Mouse (Mus musculus) E14TG2a.4 (cell line): ENCODE results near the gene I830077J02Rik.

ENCODE experiments used
- H3K27me3 ChIP-seq: 2 replicates; pipeline ENCODE4 v1.6.1; 2014; ENCODE audit warnings: low read length, control low read depth; ENCODE audit not compliant: insufficient read depth
- H3K36me3 ChIP-seq: 2 replicates; pipeline ENCODE4 v1.6.1; 2014; ENCODE audit warnings: low read length, control low read depth; ENCODE audit not compliant: insufficient read depth
- H3K4me1 ChIP-seq: replicated peaks from 2 replicates; pipeline ENCODE4 v1.6.1; 2014; ENCODE audit warnings: low read depth, low read length, control low read depth
- H3K4me3 ChIP-seq: replicated peaks from 2 replicates; pipeline ENCODE4 v1.5.1; 2014; ENCODE audit warnings: mild to moderate bottlenecking, low read length
- H3K9me3 ChIP-seq: 2 replicates; pipeline ENCODE4 v1.6.1; 2014; ENCODE audit warnings: low read length, control low read depth
- CTCF ChIP-seq: conservative IDR thresholded peaks from 2 replicates; pipeline ENCODE4 v1.5.1; 2014; ENCODE audit warnings: low read length
- NANOG ChIP-seq: IDR thresholded peaks from 2 replicates; pipeline ENCODE4 v1.6.1; 2014; ENCODE audit warnings: borderline replicate concordance, low read length, mixed read lengths
- POU5F1 ChIP-seq: IDR thresholded peaks from 2 replicates; pipeline ENCODE4 v1.6.1; 2014; ENCODE audit warnings: low read length, borderline replicate concordance

I830077J02Rik gene

DNA sequence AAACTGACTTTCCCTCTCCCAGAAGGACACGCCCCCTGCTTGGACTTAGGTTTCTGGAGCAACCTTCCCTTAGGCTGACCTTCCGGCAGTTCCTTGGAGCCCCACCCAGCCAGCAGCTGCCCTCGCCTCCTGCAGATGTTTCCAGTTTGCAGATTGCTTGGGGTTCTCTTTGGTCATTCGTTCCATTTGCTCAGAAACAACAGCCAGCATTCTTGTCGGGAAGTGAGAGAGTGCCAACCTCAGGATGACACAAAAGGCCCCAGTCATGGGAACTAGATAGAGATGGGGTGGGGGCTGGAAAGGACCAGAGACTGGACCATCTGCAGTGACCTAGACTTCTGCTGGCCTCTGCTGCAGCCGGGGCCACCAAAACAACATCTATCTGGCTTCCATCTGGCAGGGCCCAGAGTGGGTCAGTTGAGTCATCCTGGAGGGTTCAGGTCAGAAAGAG lies 38.5 kb downstream of the I830077J02Rik start:
- peaks cover 34% of the 10 kb centered on the region for H3K4me1 ChIP-seq

DNA sequence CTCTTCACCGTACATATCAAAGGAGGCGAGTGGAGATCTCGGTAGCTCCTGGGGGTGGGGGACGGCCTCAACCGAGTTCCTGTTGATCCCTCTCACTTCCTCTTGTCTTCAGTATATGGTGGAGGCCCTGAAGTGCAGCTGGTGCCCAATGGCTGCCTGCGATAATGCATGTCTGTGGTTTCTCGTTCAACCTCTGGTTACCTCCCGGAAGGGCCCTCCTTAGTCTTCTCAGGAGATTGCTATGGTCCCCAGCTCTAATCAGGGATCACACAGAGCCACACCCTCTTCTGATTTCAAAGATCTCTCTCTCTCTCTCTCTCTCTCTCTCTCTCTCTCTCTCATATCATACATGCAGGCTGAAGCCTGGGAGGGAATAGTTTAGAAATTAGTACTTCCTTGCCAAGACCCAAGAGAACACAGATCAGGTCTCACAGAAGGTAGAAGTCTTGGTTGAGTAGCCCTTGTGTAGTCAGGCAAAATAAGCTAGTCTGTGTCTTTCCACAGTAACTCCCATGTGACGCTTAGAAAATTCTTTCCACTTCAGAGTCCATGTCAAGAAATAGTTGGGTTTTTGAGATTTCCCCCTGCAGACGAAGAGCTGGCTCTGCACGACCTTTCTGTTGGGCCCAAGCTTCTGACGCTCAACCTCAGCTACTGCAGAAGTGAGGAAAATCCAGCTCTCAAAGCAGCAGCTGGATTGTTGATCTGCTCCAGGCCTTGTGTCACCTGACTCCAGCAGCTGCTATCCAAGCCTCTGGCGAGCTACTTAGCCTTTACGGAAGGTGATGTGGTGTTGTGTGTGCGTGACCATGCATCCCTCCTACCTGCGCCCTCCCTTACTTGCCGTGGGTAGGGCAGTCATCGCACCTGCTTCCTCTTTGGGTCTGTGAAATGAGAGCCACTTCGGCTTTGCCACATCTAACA lies 39.6 kb downstream of the I830077J02Rik start:
- H3K36me3 ChIP-seq = no peaks in the 10 kb centered on the region
- TF ChIP-seq POU5F1 = no peak
- TF ChIP-seq NANOG = no peak
- no peak for TF ChIP-seq CTCF
- peaks cover 4% of the 10 kb centered on the region; the same call in 1 of the 2 replicates for H3K27me3 ChIP-seq
- no peaks in the 10 kb centered on the region for H3K9me3 ChIP-seq
- peaks cover 34% of the 10 kb centered on the region for H3K4me1 ChIP-seq
- no peak overlapping the region for H3K4me3 ChIP-seq

More for the DNA sequence above, 38.5 kb downstream of the I830077J02Rik start:
- H3K4me3 ChIP-seq = peak overlapping the region; percentile 32; the same call in 1 of the 2 replicates
- H3K27me3 ChIP-seq = peaks cover 7% of the 10 kb centered on the region
- no peaks in the 10 kb centered on the region for H3K9me3 ChIP-seq
- TF ChIP-seq NANOG (no peak), CTCF (no peak), POU5F1 (no peak)
- H3K36me3 ChIP-seq = no peaks in the 10 kb centered on the region

DNA sequence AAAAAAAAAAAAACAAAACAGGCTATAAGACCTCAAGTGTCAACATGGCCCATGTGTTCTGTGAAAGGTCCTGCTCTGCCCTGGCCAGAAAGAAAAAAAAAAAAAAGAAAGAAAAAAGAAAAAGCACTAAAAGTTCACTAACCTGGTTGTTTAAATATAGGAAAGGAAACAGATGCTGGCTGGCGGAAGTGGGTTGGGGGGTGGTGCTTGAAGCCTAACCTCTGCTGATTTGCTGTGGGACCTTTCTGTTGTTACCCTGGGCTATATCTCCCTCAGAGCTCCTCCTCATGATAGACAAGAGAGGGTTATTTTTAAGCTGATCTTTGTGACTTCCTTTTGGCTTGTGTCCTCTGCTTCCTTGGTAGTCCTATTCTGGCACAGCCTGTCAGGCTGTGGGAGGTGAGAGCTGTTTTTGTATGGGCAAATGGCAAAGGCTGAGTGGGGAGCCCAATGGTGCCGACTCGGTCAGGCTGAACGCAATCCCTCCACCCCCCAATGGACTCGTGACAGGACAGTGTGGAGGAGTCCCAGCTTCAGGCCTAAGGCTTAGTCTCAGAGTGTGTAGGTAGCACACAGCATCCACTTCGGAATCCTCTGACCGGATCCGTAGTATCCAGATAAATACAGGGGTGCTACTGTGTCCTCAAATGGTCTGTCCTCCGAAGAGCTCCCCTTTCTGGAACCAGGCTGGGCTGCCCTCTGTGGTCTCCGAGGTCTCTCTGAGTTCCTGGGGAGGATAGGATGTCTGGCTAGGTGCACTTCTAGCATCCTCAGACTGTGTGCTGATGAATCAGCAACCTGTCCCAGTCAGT lies 40.5 kb downstream of the I830077J02Rik start:
- H3K4me1 ChIP-seq = peaks cover 34% of the 10 kb centered on the region
- H3K27me3 ChIP-seq = peaks cover 4% of the 10 kb centered on the region; the same call in 1 of the 2 replicates
- H3K4me3 ChIP-seq = no peak overlapping the region
- H3K36me3 ChIP-seq = no peaks in the 10 kb centered on the region
- TF ChIP-seq POU5F1 = no peak
- TF ChIP-seq CTCF = no peak
- no peak for TF ChIP-seq NANOG
- no peaks in the 10 kb centered on the region for H3K9me3 ChIP-seq

GRCm38 (mm10) chr3:105891141-105891540 lies 41.3 kb downstream of the I830077J02Rik start:
- H3K4me3 ChIP-seq = no peak overlapping the region
- H3K27me3 ChIP-seq = peaks cover 4% of the 10 kb centered on the region; the same call in 1 of the 2 replicates
- H3K9me3 ChIP-seq = no peaks in the 10 kb centered on the region
- H3K36me3 ChIP-seq = no peaks in the 10 kb centered on the region
- no peak for TF ChIP-seq NANOG
- TF ChIP-seq POU5F1 = no peak
- no peak for TF ChIP-seq CTCF
- peaks cover 34% of the 10 kb centered on the region for H3K4me1 ChIP-seq

GRCm38 (mm10) chr3:105890220-105890619 lies 42.2 kb downstream of the I830077J02Rik start:
- Histone ChIP-seq H3K4me1 (peaks cover 31% of the 10 kb centered on the region), H3K9me3 (no peaks in the 10 kb centered on the region), H3K27me3 (peaks cover 4% of the 10 kb centered on the region; the same call in 1 of the 2 replicates), H3K36me3 (no peaks in the 10 kb centered on the region), H3K4me3 (no peak overlapping the region)
- TF ChIP-seq POU5F1 = no peak

DNA sequence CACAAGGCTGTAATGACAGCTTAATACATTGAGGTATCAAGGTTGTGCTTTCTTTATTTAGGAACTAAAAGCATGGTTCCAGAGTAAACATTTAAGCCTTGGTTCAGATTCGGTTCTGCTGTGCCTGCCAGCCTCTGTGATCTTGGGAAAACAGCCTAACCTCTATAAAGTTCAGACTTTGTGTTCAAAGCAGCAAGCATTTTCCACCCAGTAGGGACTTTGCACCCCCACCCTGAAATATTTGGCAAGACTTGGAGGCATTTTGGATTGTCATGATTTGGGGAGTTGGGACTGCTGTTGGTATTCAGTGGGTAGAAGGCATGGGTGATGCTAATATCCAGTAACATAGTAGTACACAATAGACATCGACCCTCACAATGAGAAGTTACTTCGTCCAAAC lies 43.5 kb downstream of the I830077J02Rik start:
- peaks cover 18% of the 10 kb centered on the region for H3K4me1 ChIP-seq
- TF ChIP-seq NANOG = no peak
- no peak for TF ChIP-seq POU5F1
- TF ChIP-seq CTCF = no peak

GRCm38 (mm10) chr3:105883111-105883510 lies 49.4 kb downstream of the I830077J02Rik start:
- Histone ChIP-seq H3K9me3 (no peaks in the 10 kb centered on the region), H3K4me1 (0 out of 2 replicates have a peak, but pooled peaks cover 3% of the 10 kb centered on the region), H3K27me3 (0 out of 2 replicates have a peak, but pooled peaks cover 3% of the 10 kb centered on the region), H3K4me3 (no peak overlapping the region), H3K36me3 (no peaks in the 10 kb centered on the region)
- TF ChIP-seq NANOG (no peak), CTCF (no peak), POU5F1 (no peak)

More for the DNA sequence above, 43.5 kb downstream of the I830077J02Rik start:
- H3K4me3 ChIP-seq = no peak overlapping the region
- peaks cover 4% of the 10 kb centered on the region; the same call in 1 of the 2 replicates for H3K27me3 ChIP-seq
- no peaks in the 10 kb centered on the region for H3K9me3 ChIP-seq
- H3K36me3 ChIP-seq = no peaks in the 10 kb centered on the region

DNA sequence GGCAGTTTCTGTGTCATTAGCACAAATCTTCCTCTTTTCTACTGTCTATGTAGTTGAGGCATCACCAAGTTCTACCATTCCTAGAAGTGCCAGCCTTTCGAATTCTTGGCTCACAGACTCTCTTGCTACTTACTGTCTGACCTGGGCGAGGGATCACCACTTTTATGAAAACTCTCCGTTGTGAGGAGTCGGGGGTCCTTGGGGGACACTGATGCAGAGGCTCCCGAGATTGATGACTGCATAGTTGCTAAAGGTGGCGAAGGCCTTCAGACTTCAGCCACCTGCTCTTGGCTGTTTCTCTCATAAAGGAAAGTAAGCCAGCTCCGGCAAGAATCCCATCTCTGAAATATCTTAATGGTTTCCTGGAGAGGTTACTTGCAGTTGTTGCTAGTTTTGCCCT lies 50.4 kb downstream of the I830077J02Rik start:
- H3K4me1 ChIP-seq = 0 out of 2 replicates have a peak, but pooled peaks cover 3% of the 10 kb centered on the region
- H3K27me3 ChIP-seq = 0 out of 2 replicates have a peak, but pooled peaks cover 3% of the 10 kb centered on the region

More for the DNA sequence above, 50.4 kb downstream of the I830077J02Rik start:
- TF ChIP-seq POU5F1 = no peak
- no peak for TF ChIP-seq CTCF
- no peak for TF ChIP-seq NANOG
- Histone ChIP-seq H3K36me3 (no peaks in the 10 kb centered on the region), H3K4me3 (no peak overlapping the region), H3K9me3 (no peaks in the 10 kb centered on the region)
